Mouse (Mus musculus) neural tube, embryonic 14.5 days (tissue): ENCODE results near the gene Il4i1. TPM values are rescaled to one million over a fixed set of nuclear protein-coding genes. Genes with fewer than 3 reads are reported as not detected.
A peak's percentile ranks its signal among the peaks of the same experiment; 100 is the strongest.

Source experiments
- ATAC-seq: fragments of 200-750 bp; cut with Nextera tagmentation; 2 replicates; pipeline ENCODE4 v1.8.0; 2017; ENCODE audit warnings: low read depth, mild to moderate bottlenecking, moderate TSS enrichment, moderate library complexity
- H3K27ac ChIP-seq: fragments of 300-500 bp; sonication (generic); 2 replicates; pipeline ENCODE4 v1.5.1; 2014; ENCODE audit warnings: low read depth, mild to moderate bottlenecking, control low read depth, low read length, moderate library complexity, mixed read lengths
- H3K27me3 ChIP-seq: fragments of 300-500 bp; sonication (generic); 2 replicates; pipeline ENCODE4 v1.6.1; 2014; ENCODE audit warnings: low read length; ENCODE audit not compliant: control insufficient read depth, insufficient read depth
- H3K36me3 ChIP-seq: fragments of 300-500 bp; sonication (generic); 2 replicates; pipeline ENCODE4 v1.6.1; 2014; ENCODE audit warnings: low read length, mixed read lengths; ENCODE audit not compliant: control insufficient read depth, insufficient read depth
- H3K4me1 ChIP-seq: fragments of 300-500 bp; sonication (generic); 2 replicates; pipeline ENCODE4 v1.6.1; 2014; ENCODE audit warnings: low read length; ENCODE audit not compliant: control insufficient read depth, insufficient read depth
- H3K4me2 ChIP-seq: fragments of 300-500 bp; sonication (generic); 2 replicates; pipeline ENCODE4 v1.6.1; 2014; ENCODE audit warnings: mild to moderate bottlenecking, low read depth, low read length, control low read depth
- H3K4me3 ChIP-seq: fragments of 300-500 bp; sonication (generic); 2 replicates; pipeline ENCODE4 v1.5.1; 2014; ENCODE audit warnings: low read depth, low read length, control low read depth, mixed read lengths
- H3K9ac ChIP-seq: fragments of 300-500 bp; sonication (generic); replicated peaks from 2 replicates; pipeline ENCODE4 v1.6.1; 2014; ENCODE audit warnings: low read depth, mild to moderate bottlenecking, control low read depth, low read length, mixed read lengths
- H3K9me3 ChIP-seq: fragments of 300-500 bp; sonication (generic); 2 replicates; pipeline ENCODE4 v1.6.1; 2016; ENCODE audit warnings: low read length; ENCODE audit not compliant: control insufficient read depth
- WGBS: fragments of 180-500 bp; shearing (Covaris S2); extraction: QIAGEN DNeasy Blood & Tissue Kit; methylation state at CpG from one replicate; pipeline ENCODE4 v1.1.7; 2014; 5-methylcytosine and 5-hydroxymethylcytosine counted together
- microRNA counts: library from miRNA; unstranded; fragments of <30 nt; microRNA quantifications from one replicate; lab custom pipeline; 2016
- microRNA-seq: library from miRNA; unstranded; fragments of <30 nt; microRNA quantifications from one replicate; pipeline ENCODE4, GENCODE M21; 2016
- polyA plus RNA-seq: library from polyadenylated mRNA; unstranded; fragments of >200 nt; fragmentation: Nextera tagmentation; extraction: Ambion mirVana; gene quantifications from 2 replicates; pipeline ENCODE4 v1.2.1, GENCODE M21; 2014

The Il4i1 gene
- polyA plus RNA-seq, 1 experiment from 2014 or later: 1.7 TPM

- WGBS: 88% methylated on average over 13 of the region's 13 CpGs
- Histone ChIP-seq H3K4me2 (no peak overlapping the region), H3K27me3 (no peaks in the 10 kb centered on the region), H3K27ac (no peak overlapping the region), H3K36me3 (peaks cover 27% of the 10 kb centered on the region), H3K4me1 (peaks cover 22% of the 10 kb centered on the region; the same call in 1 of the 2 replicates), H3K9ac (no peak overlapping the region), H3K9me3 (no peaks in the 10 kb centered on the region), H3K4me3 (no peak overlapping the region)
- ATAC-seq: no peak
These were observed 72.3 kb downstream of the Il4i1 start for GRCm38 (mm10) chr7:44888256-44889105.

DNA sequence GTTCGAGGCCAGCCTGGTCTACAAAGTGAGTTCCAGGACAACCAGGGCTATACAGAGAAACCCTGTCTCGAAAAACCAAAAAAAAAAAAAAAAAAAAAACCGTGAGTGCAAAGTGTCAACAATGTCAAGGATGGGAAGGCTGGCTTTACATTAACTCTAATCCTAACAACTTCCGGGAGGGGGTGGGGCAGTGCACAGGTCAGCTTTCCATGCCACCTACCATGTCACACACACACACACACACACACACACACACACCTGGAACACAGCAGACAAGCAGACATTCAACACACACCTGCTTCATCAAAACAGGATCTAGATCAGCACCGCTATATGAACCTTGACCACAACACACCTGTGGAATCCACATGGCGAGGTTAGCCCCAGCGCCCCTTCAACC, 74.0 kb downstream of the Il4i1 start:
- H3K4me2 ChIP-seq: peak overlapping the region; percentile 83; the same call in 1 of the 2 replicates
- no peaks in the 10 kb centered on the region for H3K27me3 ChIP-seq
- 95% methylated on average over 6 of the region's 7 CpGs for WGBS
- H3K27ac ChIP-seq: no peak overlapping the region
- no peak for ATAC-seq
- H3K9me3 ChIP-seq: no peaks in the 10 kb centered on the region
- H3K4me1 ChIP-seq: peaks cover 28% of the 10 kb centered on the region; the same call in 1 of the 2 replicates
- peak overlapping the region; percentile 79 for H3K4me3 ChIP-seq
- peaks cover 15% of the 10 kb centered on the region; the same call in 1 of the 2 replicates for H3K36me3 ChIP-seq
- no peak overlapping the region for H3K9ac ChIP-seq

MicroRNAs encoded within 50 kb of the gene (microRNA counts, 519-probe panel; counts per million panel counts)
- not detected for microRNA mmu-miR-707 (lab: Ali Mortazavi, UCI)

Small RNA genes lying within 50 kb of the gene (microRNA-seq; reads per million reads assigned to microRNA genes)
- gene Mir707: not detected

Other genes with a start within 250 kb of the Il4i1 start
- 0.82 and 2.1 TPM in 2 replicates for gene Napsa, start 244.0 kb upstream of the Il4i1 start, polyA plus RNA-seq
- gene Kcnc3, start 225.7 kb upstream of the Il4i1 start, polyA plus RNA-seq: 7.5 and 8.9 TPM in 2 replicates
- 2.6 and 3.6 TPM in 2 replicates for gene Myh14, start 145.5 kb upstream of the Il4i1 start, polyA plus RNA-seq
- gene Izumo2, start 107.6 kb upstream of the Il4i1 start, polyA plus RNA-seq: not detected in 2 replicates
- gene Vrk3, start 68.0 kb upstream of the Il4i1 start, polyA plus RNA-seq: 23.0 and 27.0 TPM in 2 replicates
- gene Zfp473, start 65.3 kb upstream of the Il4i1 start, polyA plus RNA-seq: 0.95 and 1.0 TPM in 2 replicates
- 22.4 and 26.3 TPM in 2 replicates for gene Nup62, start 299 bp upstream of the Il4i1 start, polyA plus RNA-seq
- 2.1 and 2.3 TPM in 2 replicates for gene Atf5, start 271 bp downstream of the Il4i1 start, polyA plus RNA-seq
- 36.4 and 46.8 TPM in 2 replicates for gene Akt1s1, start 32.6 kb downstream of the Il4i1 start, polyA plus RNA-seq
- gene Tbc1d17, start 32.7 kb downstream of the Il4i1 start, polyA plus RNA-seq: 92.5 and 96.4 TPM in 2 replicates
- gene Pnkp, start 40.8 kb downstream of the Il4i1 start, polyA plus RNA-seq: 27.1 and 28.8 TPM in 2 replicates
- 475 and 479 TPM in 2 replicates for gene Ptov1, start 53.4 kb downstream of the Il4i1 start, polyA plus RNA-seq
- 85.7 and 91.1 TPM in 2 replicates for gene Med25, start 76.3 kb downstream of the Il4i1 start, polyA plus RNA-seq
- 14.5 and 16.0 TPM in 2 replicates for gene Fuz, start 79.7 kb downstream of the Il4i1 start, polyA plus RNA-seq
- 120 and 128 TPM in 2 replicates for gene Ap2a1, start 113.1 kb downstream of the Il4i1 start, polyA plus RNA-seq
- gene Tsks, start 126.8 kb downstream of the Il4i1 start, polyA plus RNA-seq: 0.11 and 0.19 TPM in 2 replicates
- gene Cpt1c, start 158.5 kb downstream of the Il4i1 start, polyA plus RNA-seq: 54.3 and 60.3 TPM in 2 replicates
- gene Prmt1, start 170.2 kb downstream of the Il4i1 start, polyA plus RNA-seq: 189 and 206 TPM in 2 replicates
- gene Irf3, start 181.3 kb downstream of the Il4i1 start, polyA plus RNA-seq: 53.8 and 60.2 TPM in 2 replicates
- gene Bcl2l12, start 182.3 kb downstream of the Il4i1 start, polyA plus RNA-seq: 6.4 and 9.5 TPM in 2 replicates
- gene Scaf1, start 200.0 kb downstream of the Il4i1 start, polyA plus RNA-seq: 61.6 and 68.6 TPM in 2 replicates
- 9.0 and 13.7 TPM in 2 replicates for gene Rras, start 201.6 kb downstream of the Il4i1 start, polyA plus RNA-seq
- gene Prr12, start 236.5 kb downstream of the Il4i1 start, polyA plus RNA-seq: 17.3 and 17.9 TPM in 2 replicates
- 65.4 and 67.3 TPM in 2 replicates for gene Nosip, start 246.0 kb downstream of the Il4i1 start, polyA plus RNA-seq
- 12.7 and 12.8 TPM in 2 replicates for gene Prrg2, start 246.3 kb downstream of the Il4i1 start, polyA plus RNA-seq